Mouse (Mus musculus): ENCODE results near the gene Adm2. TPM values are rescaled to one million over a fixed set of nuclear protein-coding genes. Genes with fewer than 3 reads are reported as not detected.

Adm2 gene
- not detected for total RNA-seq (2022)

- no peak for DNase-seq (ENCODE audit: low spot score in 2 of 2)
Measured at GRCm38 (mm10) chr15:89322670-89323522, at the start of gene Adm2. TSS of gene Adm2 (plus strand) at chr15:89322720.

- DNase-seq (ENCODE audit: low spot score in 2 of 2), result no peak
Measured at GRCm38 (mm10) chr15:89275497-89275896, 47.0 kb upstream of the Adm2 start.

- DNase-seq (ENCODE audit: low spot score in 2 of 2), result no peak
Measured at GRCm38 (mm10) chr15:89277366-89277765, 45.2 kb upstream of the Adm2 start.

- DNase-seq (ENCODE audit: low spot score in 2 of 2), result no peak
Measured at GRCm38 (mm10) chr15:89282546-89282945, 40.0 kb upstream of the Adm2 start.

- no peak for DNase-seq (ENCODE audit: low spot score in 2 of 2)
Measured at GRCm38 (mm10) chr15:89284094-89284493, 38.4 kb upstream of the Adm2 start.

- no peak for DNase-seq (ENCODE audit: low spot score in 2 of 2)
Measured at GRCm38 (mm10) chr15:89285004-89285403, 37.5 kb upstream of the Adm2 start.

- DNase-seq (ENCODE audit: low spot score in 2 of 2), result no peak
Measured at GRCm38 (mm10) chr15:89285478-89285877, 37.0 kb upstream of the Adm2 start.

- no peak for DNase-seq (ENCODE audit: low spot score in 2 of 2)
Measured at GRCm38 (mm10) chr15:89286114-89286513, 36.4 kb upstream of the Adm2 start.

- DNase-seq (ENCODE audit: low spot score in 2 of 2), result no peak
Measured at GRCm38 (mm10) chr15:89286582-89286981, 35.9 kb upstream of the Adm2 start.

GRCm38 (mm10) chr15:89288227-89288767, 34.2 kb upstream of the Adm2 start:
- no peak for DNase-seq (ENCODE audit: low spot score in 2 of 2)

GRCm38 (mm10) chr15:89289455-89289854, 33.1 kb upstream of the Adm2 start:
- DNase-seq (ENCODE audit: low spot score in 2 of 2), result no peak

GRCm38 (mm10) chr15:89291521-89291920, 31.0 kb upstream of the Adm2 start:
- DNase-seq (ENCODE audit: low spot score in 2 of 2), result no peak

- no peak for DNase-seq (ENCODE audit: low spot score in 2 of 2)
Measured at GRCm38 (mm10) chr15:89292795-89293194, 29.7 kb upstream of the Adm2 start.

GRCm38 (mm10) chr15:89293778-89294177, 28.7 kb upstream of the Adm2 start:
- DNase-seq (ENCODE audit: low spot score in 2 of 2), result no peak

GRCm38 (mm10) chr15:89295580-89296165, 26.8 kb upstream of the Adm2 start:
- DNase-seq (ENCODE audit: low spot score in 2 of 2), result no peak

- peak in 1 of 2 experiments; percentile 32 for DNase-seq (ENCODE audit: low spot score in 2 of 2)
Measured at GRCm38 (mm10) chr15:89296465-89296864, 26.1 kb upstream of the Adm2 start.

- DNase-seq (ENCODE audit: low spot score in 2 of 2), result no peak
Measured at GRCm38 (mm10) chr15:89297695-89298094, 24.8 kb upstream of the Adm2 start.

- no peak for DNase-seq (ENCODE audit: low spot score in 2 of 2)
Measured at GRCm38 (mm10) chr15:89300180-89300579, 22.3 kb upstream of the Adm2 start.

- no peak for DNase-seq (ENCODE audit: low spot score in 2 of 2)
Measured at GRCm38 (mm10) chr15:89300600-89300999, 21.9 kb upstream of the Adm2 start.

- DNase-seq (ENCODE audit: low spot score in 2 of 2), result no peak
Measured at GRCm38 (mm10) chr15:89305966-89306365, 16.6 kb upstream of the Adm2 start.

GRCm38 (mm10) chr15:89307461-89307860, 15.1 kb upstream of the Adm2 start:
- DNase-seq (ENCODE audit: low spot score in 2 of 2), result no peak

GRCm38 (mm10) chr15:89308406-89309139, 13.9 kb upstream of the Adm2 start:
- no peak for DNase-seq (ENCODE audit: low spot score in 2 of 2)

All from gastrocnemius, adult 8-10 months (tissue).